Mouse (Mus musculus) embryonic facial prominence, embryonic 15.5 days (tissue): ENCODE results near the gene Atg4b. TPM values are rescaled to one million over a fixed set of nuclear protein-coding genes. Genes with fewer than 3 reads are reported as not detected.
A peak's percentile ranks its signal among the peaks of the same experiment; 100 is the strongest.

ENCODE experiments used
- ATAC-seq: fragments of 200-750 bp; cut with Nextera tagmentation; 2 replicates; pipeline ENCODE4 v1.8.0; 2017; ENCODE audit warnings: low read depth, moderate TSS enrichment; ENCODE audit not compliant: insufficient number of reproducible peaks, low FRiP score, low TSS enrichment
- H3K27ac ChIP-seq: fragments of 300-500 bp; sonication (generic); replicated peaks from 2 replicates; pipeline ENCODE4 v1.5.1; 2015; ENCODE audit warnings: mild to moderate bottlenecking, inconsistent platforms
- H3K27me3 ChIP-seq: fragments of 300-500 bp; sonication (generic); 2 replicates; pipeline ENCODE4 v1.6.1; 2015; ENCODE audit warnings: inconsistent platforms
- H3K36me3 ChIP-seq: fragments of 300-500 bp; sonication (generic); 2 replicates; pipeline ENCODE4 v1.6.1; 2015; ENCODE audit warnings: mild to moderate bottlenecking, inconsistent platforms
- H3K4me1 ChIP-seq: fragments of 300-500 bp; sonication (generic); 2 replicates; pipeline ENCODE4 v1.6.1; 2015; ENCODE audit warnings: inconsistent platforms
- H3K4me2 ChIP-seq: fragments of 300-500 bp; sonication (generic); replicated peaks from 2 replicates; pipeline ENCODE4 v1.6.1; 2015; ENCODE audit warnings: mild to moderate bottlenecking, inconsistent platforms
- H3K4me3 ChIP-seq: fragments of 300-500 bp; sonication (generic); replicated peaks from 2 replicates; pipeline ENCODE4 v1.5.1; 2015; ENCODE audit warnings: mild to moderate bottlenecking, inconsistent platforms
- H3K9ac ChIP-seq: fragments of 300-500 bp; sonication (generic); 2 replicates; pipeline ENCODE4 v1.6.1; 2015; ENCODE audit warnings: inconsistent platforms
- H3K9me3 ChIP-seq: fragments of 300-500 bp; sonication (generic); replicated peaks from 2 replicates; pipeline ENCODE4 v1.6.1; 2016; ENCODE audit warnings: inconsistent platforms
- WGBS: fragments of 180-500 bp; shearing (Covaris S2); methylation state at CpG from one replicate; pipeline ENCODE4 v1.1.7; 2015; 5-methylcytosine and 5-hydroxymethylcytosine counted together
- polyA plus RNA-seq: library from polyadenylated mRNA; unstranded; fragments of >200 nt; fragmentation: Nextera tagmentation; extraction: Ambion mirVana; gene quantifications from 2 replicates; pipeline ENCODE4 v1.2.1, GENCODE M21; 2015

The Atg4b gene
- polyA plus RNA-seq, 1 experiment from 2014 or later: 78.5 TPM

DNA sequence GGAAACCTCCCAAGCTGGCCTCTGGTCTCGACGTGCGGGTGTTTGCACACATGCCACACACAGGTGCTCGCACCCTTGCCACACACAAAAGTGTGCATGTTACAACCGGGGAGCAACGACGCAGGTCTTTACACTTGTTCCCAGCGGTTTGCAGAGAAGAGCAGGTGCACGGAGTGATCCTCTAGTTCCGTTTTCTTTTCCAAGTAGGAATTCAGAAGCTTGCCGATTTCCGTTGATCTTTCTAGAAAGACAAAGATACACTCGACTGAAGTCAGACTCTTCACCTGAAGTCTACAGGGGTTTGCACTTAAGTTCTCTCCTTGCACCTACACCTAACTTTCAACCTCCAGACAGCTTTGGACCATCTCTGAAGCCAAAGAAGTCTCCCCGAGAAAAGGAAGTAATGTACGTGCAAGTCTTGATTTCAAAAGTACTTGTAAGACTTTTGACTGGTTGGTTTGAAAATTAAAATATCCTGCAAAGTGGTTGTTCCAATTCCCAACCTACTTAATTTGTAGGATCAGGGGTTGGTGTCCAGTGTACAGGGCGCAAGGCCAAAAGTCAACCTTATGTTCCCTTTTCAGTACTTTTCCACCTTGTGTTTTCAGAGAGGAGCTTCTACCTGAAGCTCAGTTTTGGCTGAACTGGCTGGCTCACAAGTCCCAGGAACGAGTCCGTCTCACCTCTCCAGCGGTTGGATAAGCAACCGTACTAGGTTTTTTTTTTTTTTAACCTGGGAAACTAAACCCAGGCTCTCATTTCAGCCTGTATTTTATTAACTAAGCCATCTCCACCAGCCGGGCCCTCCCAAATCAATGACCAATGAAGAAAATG lies 49.6 kb downstream of the Atg4b start:
- Histone ChIP-seq H3K4me1 (peaks cover 40% of the 10 kb centered on the region), H3K36me3 (peaks cover 27% of the 10 kb centered on the region; the same call in 1 of the 2 replicates), H3K9ac (peak overlapping the region; percentile 81), H3K4me2 (peak overlapping the region; percentile 70), H3K9me3 (no peaks in the 10 kb centered on the region), H3K27me3 (no peaks in the 10 kb centered on the region), H3K27ac (peak overlapping the region; percentile 89), H3K4me3 (peak overlapping the region; percentile 86)
- WGBS: 72% methylated on average over 21 of the region's 21 CpGs
- ATAC-seq: no peak

DNA sequence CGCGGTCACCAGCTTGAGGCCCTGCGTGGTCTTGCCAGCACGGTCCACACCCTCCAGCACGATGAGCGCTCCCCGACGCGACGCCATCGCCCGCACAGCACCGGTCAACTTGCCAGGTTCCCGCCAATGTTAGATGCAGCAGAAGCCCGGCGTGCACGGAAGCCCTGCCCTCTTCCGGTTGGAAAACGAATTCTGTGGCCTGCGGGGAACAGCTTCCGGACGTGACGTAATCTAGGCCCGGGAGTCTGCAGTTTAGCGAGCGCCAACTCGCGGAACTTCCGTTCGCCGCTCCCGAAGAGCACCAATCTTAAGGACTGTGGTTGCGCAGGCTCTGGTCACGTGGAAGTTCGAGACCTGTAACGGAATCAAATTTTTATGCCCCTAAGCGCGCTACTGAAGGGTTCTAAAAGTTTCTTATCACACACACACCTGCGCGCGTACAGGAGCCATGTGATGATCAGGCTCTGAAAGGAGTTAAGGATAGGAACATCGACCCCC lies 50.5 kb downstream of the Atg4b start, which contains the start of gene Dtymk:
Gene Dtymk, minus strand, starts transcription at position 194 of the 498 bp plus-strand sequence.
- Histone ChIP-seq H3K4me3 (peak within 1 kb of the TSS; percentile 86), H3K4me1 (peaks cover 41% of the 10 kb centered on the region), H3K36me3 (peaks cover 36% of the 10 kb centered on the region), H3K4me2 (peak within 1 kb of the TSS; percentile 93), H3K9ac (peak within 1 kb of the TSS; percentile 81), H3K27me3 (no peaks in the 10 kb centered on the region), H3K9me3 (no peaks in the 10 kb centered on the region), H3K27ac (peak within 1 kb of the TSS; percentile 89)
- ATAC-seq: peak; percentile 65
- 0% methylated on average over 42 of the region's 42 CpGs for WGBS

DNA sequence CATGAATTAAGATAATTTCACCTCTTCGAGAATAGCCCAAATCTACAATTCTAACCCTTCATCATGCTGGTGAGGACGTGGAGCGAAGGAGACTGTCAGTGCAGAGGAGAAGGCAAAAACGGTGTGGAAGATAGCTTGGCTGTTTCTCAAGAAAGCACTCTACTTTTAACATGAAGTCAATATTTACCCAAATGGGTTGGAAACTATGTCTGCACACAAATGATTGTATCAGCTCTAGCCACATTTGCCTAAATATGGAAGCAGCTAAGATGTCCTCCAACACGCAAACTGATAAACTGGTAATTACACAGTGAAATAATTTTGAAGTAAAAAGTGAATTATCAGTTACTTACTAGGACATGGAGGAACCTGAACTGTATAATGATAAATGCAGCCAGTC lies 51.5 kb downstream of the Atg4b start:
- no peak for ATAC-seq
- Histone ChIP-seq H3K27ac (peak overlapping the region; percentile 89; the same call in 1 of the 2 replicates), H3K9ac (no peak overlapping the region), H3K9me3 (no peaks in the 10 kb centered on the region), H3K36me3 (peaks cover 38% of the 10 kb centered on the region), H3K27me3 (no peaks in the 10 kb centered on the region), H3K4me3 (peak overlapping the region; percentile 91), H3K4me1 (peaks cover 41% of the 10 kb centered on the region), H3K4me2 (0 out of 2 replicates have a peak overlapping the region, but pooled peaks have one; percentile 93)
- WGBS: 77% methylated on average over 5 of the region's 5 CpGs

DNA sequence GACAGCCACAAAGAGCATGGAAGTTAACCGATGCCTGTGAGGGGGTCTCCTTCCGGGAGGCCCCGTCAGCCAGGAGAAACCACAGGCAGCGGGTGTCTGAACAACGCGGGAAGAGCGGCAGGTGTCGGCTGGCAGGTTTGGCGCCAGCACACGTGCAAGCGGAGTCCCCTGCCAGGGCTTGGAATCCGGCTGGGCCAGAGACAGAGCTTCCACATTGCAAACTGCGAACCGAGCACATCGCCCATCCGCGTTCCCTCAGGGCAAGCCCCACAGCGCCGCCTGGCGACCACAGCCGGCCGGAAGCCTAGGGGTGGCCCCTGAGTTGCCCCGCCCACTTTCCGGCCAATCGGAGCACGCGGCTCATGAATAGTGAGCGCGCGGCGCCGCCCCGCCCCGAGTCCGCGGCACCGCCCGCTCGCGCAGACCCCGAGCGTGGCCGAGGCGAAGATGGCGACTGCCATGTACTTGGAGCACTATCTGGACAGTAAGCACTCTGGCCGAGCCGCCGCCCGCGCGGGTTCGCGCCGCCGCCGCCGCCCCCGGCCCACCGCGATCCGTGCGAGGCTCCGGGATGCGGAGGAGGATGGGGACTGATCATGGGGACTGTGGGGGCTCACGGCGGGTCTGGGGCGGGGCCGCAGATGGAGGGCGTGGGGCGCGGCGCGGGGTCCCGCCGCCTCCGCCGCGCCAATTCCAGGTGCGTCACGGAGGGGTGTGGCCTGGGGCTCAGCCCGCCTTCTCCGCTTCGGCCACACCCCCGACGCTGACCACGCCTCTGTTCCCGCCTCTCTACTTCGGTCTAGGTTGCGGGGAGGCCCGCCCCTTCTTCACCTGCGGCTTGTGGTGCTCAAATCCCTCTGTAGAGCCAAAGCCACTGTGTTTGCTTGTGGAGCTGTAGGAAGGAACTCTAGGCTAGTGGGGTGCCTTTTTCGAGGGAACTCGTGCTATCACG lies 52.5 kb downstream of the Atg4b start, which contains the start of gene Ing5:
Gene Ing5, plus strand, starts transcription at position 410 of the 952 bp plus-strand sequence.
- H3K4me1 ChIP-seq: peaks cover 41% of the 10 kb centered on the region
- peak; percentile 94 for ATAC-seq
- peak within 1 kb of the TSS; percentile 89 for H3K9ac ChIP-seq
- H3K4me3 ChIP-seq: peak within 1 kb of the TSS; percentile 91
- H3K27ac ChIP-seq: peak within 1 kb of the TSS; percentile 99
- WGBS: under 1% methylated on average over 83 of the region's 94 CpGs
- H3K9me3 ChIP-seq: no peaks in the 10 kb centered on the region
- H3K27me3 ChIP-seq: no peaks in the 10 kb centered on the region
- peak within 1 kb of the TSS; percentile 93 for H3K4me2 ChIP-seq
- H3K36me3 ChIP-seq: peaks cover 40% of the 10 kb centered on the region

GRCm38 (mm10) chr1:93804818-93805217 lies 53.5 kb downstream of the Atg4b start:
- ATAC-seq: no peak
- Histone ChIP-seq H3K27me3 (no peaks in the 10 kb centered on the region), H3K9me3 (no peaks in the 10 kb centered on the region), H3K4me3 (peak overlapping the region; percentile 91), H3K27ac (no peak overlapping the region), H3K36me3 (peaks cover 38% of the 10 kb centered on the region), H3K4me2 (peak overlapping the region; percentile 93), H3K4me1 (peaks cover 41% of the 10 kb centered on the region), H3K9ac (0 out of 2 replicates have a peak overlapping the region, but pooled peaks have one; percentile 21)
- WGBS: 80% methylated on average over 4 of the region's 4 CpGs

- Histone ChIP-seq H3K27ac (no peak overlapping the region), H3K36me3 (peaks cover 40% of the 10 kb centered on the region), H3K4me1 (peaks cover 41% of the 10 kb centered on the region), H3K9ac (no peak overlapping the region), H3K27me3 (no peaks in the 10 kb centered on the region), H3K4me2 (0 out of 2 replicates have a peak overlapping the region, but pooled peaks have one; percentile 93), H3K9me3 (no peaks in the 10 kb centered on the region), H3K4me3 (no peak overlapping the region)
- 53% methylated on average over 5 of the region's 5 CpGs for WGBS
- no peak for ATAC-seq
These were observed 54.1 kb downstream of the Atg4b start for GRCm38 (mm10) chr1:93805221-93805951.

DNA sequence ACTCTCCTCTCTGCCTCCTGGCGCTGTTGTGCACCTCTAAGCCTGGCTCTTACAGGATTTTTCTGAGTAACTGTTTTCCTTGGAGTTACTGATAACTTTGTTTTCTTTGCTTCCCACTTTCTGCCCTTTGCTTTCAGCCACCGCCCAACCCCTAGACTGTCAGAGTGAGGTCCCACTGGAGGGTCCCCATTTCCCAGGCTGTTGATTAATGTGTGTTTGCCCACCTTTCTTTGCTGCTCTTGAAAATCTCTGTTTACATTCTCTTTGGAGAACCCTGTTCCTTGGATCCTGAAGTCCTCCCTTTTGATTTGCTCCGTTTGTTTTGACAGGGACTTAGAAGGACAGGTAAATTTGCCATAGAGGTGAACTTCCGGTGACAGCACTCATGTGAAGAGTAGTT lies 57.6 kb downstream of the Atg4b start:
- no peak overlapping the region for H3K9ac ChIP-seq
- H3K4me2 ChIP-seq: no peak overlapping the region
- ATAC-seq: no peak
- WGBS: 95% methylated on average over 4 of the region's 4 CpGs
- H3K4me1 ChIP-seq: peaks cover 18% of the 10 kb centered on the region
- no peak overlapping the region for H3K27ac ChIP-seq
- no peaks in the 10 kb centered on the region for H3K9me3 ChIP-seq
- peaks cover 70% of the 10 kb centered on the region for H3K36me3 ChIP-seq
- H3K4me3 ChIP-seq: no peak overlapping the region
- no peaks in the 10 kb centered on the region for H3K27me3 ChIP-seq

- no peaks in the 10 kb centered on the region for H3K9me3 ChIP-seq
- H3K27me3 ChIP-seq: no peaks in the 10 kb centered on the region
- H3K4me3 ChIP-seq: no peak overlapping the region
- H3K4me1 ChIP-seq: peaks cover 10% of the 10 kb centered on the region
- no peak for ATAC-seq
- H3K27ac ChIP-seq: no peak overlapping the region
- 95% methylated on average over 3 of the region's 3 CpGs for WGBS
- H3K9ac ChIP-seq: no peak overlapping the region
- no peak overlapping the region for H3K4me2 ChIP-seq
- H3K36me3 ChIP-seq: peaks cover 81% of the 10 kb centered on the region
These were observed 58.7 kb downstream of the Atg4b start for GRCm38 (mm10) chr1:93810011-93810410.

DNA sequence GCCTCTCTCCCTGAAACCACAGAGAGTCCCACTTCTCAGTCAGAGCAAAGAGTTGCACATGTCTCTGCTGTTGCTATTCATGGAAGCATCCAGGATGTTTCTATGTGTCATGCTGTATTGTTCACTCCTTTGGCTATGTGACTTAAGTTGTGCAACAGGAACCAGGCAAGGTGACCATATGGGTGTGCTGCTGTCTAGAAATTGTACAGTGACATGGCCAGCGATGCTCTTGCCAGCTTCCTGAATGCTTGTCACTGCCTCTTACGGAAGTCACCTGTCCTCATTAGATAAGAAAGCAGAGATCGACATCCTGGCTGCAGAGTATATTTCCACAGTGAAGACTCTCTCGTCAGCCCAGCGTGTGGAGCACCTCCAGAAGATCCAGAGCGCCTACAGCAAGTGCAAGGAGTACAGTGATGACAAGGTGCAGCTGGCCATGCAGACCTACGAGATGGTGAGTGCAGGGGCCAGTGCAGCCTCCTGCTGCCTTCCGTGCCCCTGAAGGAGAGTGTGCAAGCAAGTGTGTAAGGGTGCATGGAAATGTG lies 60.3 kb downstream of the Atg4b start:
- no peaks in the 10 kb centered on the region for H3K27me3 ChIP-seq
- H3K4me1 ChIP-seq: no peaks in the 10 kb centered on the region
- H3K27ac ChIP-seq: no peak overlapping the region
- no peak for ATAC-seq
- WGBS: 91% methylated on average over 8 of the region's 8 CpGs
- H3K4me2 ChIP-seq: no peak overlapping the region
- no peaks in the 10 kb centered on the region for H3K9me3 ChIP-seq
- peaks cover 87% of the 10 kb centered on the region for H3K36me3 ChIP-seq
- H3K4me3 ChIP-seq: no peak overlapping the region
- no peak overlapping the region for H3K9ac ChIP-seq

DNA sequence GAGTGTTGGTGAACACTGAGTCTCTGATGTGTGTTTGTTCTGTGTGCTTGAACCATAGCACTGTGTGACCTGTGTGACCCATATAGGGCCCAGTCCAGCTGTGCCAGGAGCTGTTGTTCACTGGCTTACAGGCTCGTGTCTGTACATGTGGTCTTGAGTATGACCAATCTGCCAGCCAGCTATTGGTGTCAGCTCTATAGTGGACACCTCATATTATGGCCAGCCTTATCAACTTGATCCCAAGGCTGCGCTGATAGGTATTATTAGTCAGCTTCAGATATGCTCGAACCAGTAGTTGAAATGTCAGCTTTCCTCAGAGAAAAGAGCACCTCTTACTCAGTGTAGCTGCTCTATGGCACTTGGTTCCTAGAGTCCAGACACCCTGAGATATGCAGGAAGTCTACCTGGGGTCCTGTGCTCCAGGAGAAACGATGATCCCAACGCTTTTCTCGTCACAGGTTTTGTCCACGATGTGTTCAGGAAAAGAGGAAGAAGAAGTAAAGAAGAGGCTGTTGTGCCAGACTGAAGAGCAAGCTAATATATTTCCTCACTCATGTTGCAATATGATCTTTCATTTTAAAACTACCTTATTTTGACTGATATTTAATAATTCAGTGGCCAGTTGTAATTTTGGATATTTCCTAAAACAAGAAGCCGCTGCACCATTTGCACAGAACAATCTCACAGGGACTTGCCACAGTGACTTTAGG lies 66.7 kb downstream of the Atg4b start:
- Histone ChIP-seq H3K9ac (no peak overlapping the region), H3K4me3 (no peak overlapping the region), H3K36me3 (peaks cover 86% of the 10 kb centered on the region), H3K27ac (no peak overlapping the region), H3K4me2 (no peak overlapping the region), H3K9me3 (no peaks in the 10 kb centered on the region), H3K4me1 (no peaks in the 10 kb centered on the region), H3K27me3 (no peaks in the 10 kb centered on the region)
- WGBS: 93% methylated on average over 8 of the region's 8 CpGs
- ATAC-seq: no peak
